Mouse (Mus musculus): ENCODE data around the gene E330021D16Rik. TPM values are rescaled to one million over a fixed set of nuclear protein-coding genes. Genes with fewer than 3 reads are reported as not detected.
A peak's percentile ranks its signal among the peaks of the same experiment; 100 is the strongest.
"Not testable (repeated sequence)": the region's sequence is repeated elsewhere in the genome, so short reads cannot be mapped to it uniquely, and the experiment has no call there.

Gene E330021D16Rik
- polyA plus RNA-seq, 1 experiment from 2014 or later: not detected

GRCm38 (mm10) chr6:136449930-136450329, 34.6 kb upstream of the E330021D16Rik start:
- Histone ChIP-seq H3K27me3 (replicated peaks; ENCODE audit: control insufficient read depth, insufficient read depth, low read length) (no peaks in the 10 kb centered on the region), H3K4me3 (ENCODE audit: low read depth, low read length) (no peak overlapping the region), H3K27ac (ENCODE audit: low read depth, low read length) (no peak overlapping the region), H3K36me3 (ENCODE audit: control insufficient read depth, insufficient read depth, low read length) (no peaks in the 10 kb centered on the region), H3K9ac (ENCODE audit: low read length) (no peak overlapping the region), H3K4me1 (ENCODE audit: control insufficient read depth, insufficient read depth, low read length) (no peaks in the 10 kb centered on the region), H3K9me3 (replicated peaks; ENCODE audit: control insufficient read depth, low read length) (peaks cover 3% of the 10 kb centered on the region), H3K4me2 (ENCODE audit: low read length) (no peak overlapping the region)
- 93% methylated on average over 1 of the region's 1 CpGs for WGBS
- ATAC-seq (no peak), DNase-seq (ENCODE audit: low spot score) (no peak)

GRCm38 (mm10) chr6:136449270-136449692, 33.9 kb upstream of the E330021D16Rik start:
- ATAC-seq: no peak
- Histone ChIP-seq H3K4me2 (ENCODE audit: low read length) (no peak overlapping the region), H3K4me1 (ENCODE audit: control insufficient read depth, insufficient read depth, low read length) (no peaks in the 10 kb centered on the region), H3K9ac (ENCODE audit: low read length) (no peak overlapping the region), H3K27me3 (replicated peaks; ENCODE audit: control insufficient read depth, insufficient read depth, low read length) (no peaks in the 10 kb centered on the region), H3K4me3 (ENCODE audit: low read depth, low read length) (no peak overlapping the region), H3K36me3 (ENCODE audit: control insufficient read depth, insufficient read depth, low read length) (no peaks in the 10 kb centered on the region), H3K9me3 (replicated peaks; ENCODE audit: control insufficient read depth, low read length) (peaks cover 8% of the 10 kb centered on the region), H3K27ac (ENCODE audit: low read depth, low read length) (no peak overlapping the region)
- 83% methylated on average over 9 of the region's 9 CpGs for WGBS
- DNase-seq (ENCODE audit: low spot score): no peak

GRCm38 (mm10) chr6:136439205-136439604, 23.8 kb upstream of the E330021D16Rik start:
- 83% methylated on average over 2 of the region's 2 CpGs for WGBS
- not testable (repeated sequence) for H3K36me3 ChIP-seq (ENCODE audit: control insufficient read depth, insufficient read depth, low read length); H3K4me3 ChIP-seq (ENCODE audit: low read depth, low read length); H3K9me3 ChIP-seq (replicated peaks; ENCODE audit: control insufficient read depth, low read length); H3K4me1 ChIP-seq (ENCODE audit: control insufficient read depth, insufficient read depth, low read length); H3K9ac ChIP-seq (ENCODE audit: low read length); ATAC-seq; H3K27ac ChIP-seq (ENCODE audit: low read depth, low read length); DNase-seq (ENCODE audit: low spot score); H3K4me2 ChIP-seq (ENCODE audit: low read length); H3K27me3 ChIP-seq (replicated peaks; ENCODE audit: control insufficient read depth, insufficient read depth, low read length)

- not testable (repeated sequence) for H3K27ac ChIP-seq (ENCODE audit: low read depth, low read length); ATAC-seq; DNase-seq (ENCODE audit: low spot score); H3K4me3 ChIP-seq (ENCODE audit: low read depth, low read length); H3K27me3 ChIP-seq (replicated peaks; ENCODE audit: control insufficient read depth, insufficient read depth, low read length); H3K9ac ChIP-seq (ENCODE audit: low read length); H3K9me3 ChIP-seq (replicated peaks; ENCODE audit: control insufficient read depth, low read length); H3K4me2 ChIP-seq (ENCODE audit: low read length); H3K36me3 ChIP-seq (ENCODE audit: control insufficient read depth, insufficient read depth, low read length); H3K4me1 ChIP-seq (ENCODE audit: control insufficient read depth, insufficient read depth, low read length)
- WGBS: 56% methylated on average over 3 of the region's 3 CpGs
These were observed 20.8 kb upstream of the E330021D16Rik start for GRCm38 (mm10) chr6:136436151-136436550.

GRCm38 (mm10) chr6:136433573-136433972, 18.2 kb upstream of the E330021D16Rik start:
- ATAC-seq (no peak), DNase-seq (ENCODE audit: low spot score) (no peak)
- no peak overlapping the region for H3K4me2 ChIP-seq (ENCODE audit: low read length)
- no peak overlapping the region for H3K27ac ChIP-seq (ENCODE audit: low read depth, low read length)
- H3K4me1 ChIP-seq (ENCODE audit: control insufficient read depth, insufficient read depth, low read length): no peaks in the 10 kb centered on the region
- H3K36me3 ChIP-seq (ENCODE audit: control insufficient read depth, insufficient read depth, low read length): no peaks in the 10 kb centered on the region
- no peaks in the 10 kb centered on the region for H3K9me3 ChIP-seq (replicated peaks; ENCODE audit: control insufficient read depth, low read length)
- H3K4me3 ChIP-seq (ENCODE audit: low read depth, low read length): no peak overlapping the region
- H3K27me3 ChIP-seq (replicated peaks; ENCODE audit: control insufficient read depth, insufficient read depth, low read length): no peaks in the 10 kb centered on the region
- WGBS: 93% methylated on average over 6 of the region's 6 CpGs
- no peak overlapping the region for H3K9ac ChIP-seq (ENCODE audit: low read length)

- Histone ChIP-seq H3K27ac (ENCODE audit: low read depth, low read length) (no peak overlapping the region), H3K4me1 (ENCODE audit: control insufficient read depth, insufficient read depth, low read length) (no peaks in the 10 kb centered on the region), H3K9me3 (replicated peaks; ENCODE audit: control insufficient read depth, low read length) (no peaks in the 10 kb centered on the region), H3K4me3 (ENCODE audit: low read depth, low read length) (no peak overlapping the region), H3K36me3 (ENCODE audit: control insufficient read depth, insufficient read depth, low read length) (no peaks in the 10 kb centered on the region), H3K9ac (ENCODE audit: low read length) (no peak overlapping the region), H3K4me2 (ENCODE audit: low read length) (no peak overlapping the region), H3K27me3 (replicated peaks; ENCODE audit: control insufficient read depth, insufficient read depth, low read length) (no peaks in the 10 kb centered on the region)
- DNase-seq (ENCODE audit: low spot score): no peak
- no peak for ATAC-seq
- WGBS: 50% methylated on average over 7 of the region's 7 CpGs
These were observed 16.5 kb upstream of the E330021D16Rik start for GRCm38 (mm10) chr6:136431896-136432248.

GRCm38 (mm10) chr6:136431169-136431895, 16.0 kb upstream of the E330021D16Rik start:
- no peaks in the 10 kb centered on the region for H3K36me3 ChIP-seq (ENCODE audit: control insufficient read depth, insufficient read depth, low read length)
- no peak overlapping the region for H3K27ac ChIP-seq (ENCODE audit: low read depth, low read length)
- H3K27me3 ChIP-seq (replicated peaks; ENCODE audit: control insufficient read depth, insufficient read depth, low read length): no peaks in the 10 kb centered on the region
- H3K4me1 ChIP-seq (ENCODE audit: control insufficient read depth, insufficient read depth, low read length): no peaks in the 10 kb centered on the region
- no peak overlapping the region for H3K4me2 ChIP-seq (ENCODE audit: low read length)
- DNase-seq (ENCODE audit: low spot score): peak; percentile 46
- 47% methylated on average over 10 of the region's 10 CpGs for WGBS
- H3K9ac ChIP-seq (ENCODE audit: low read length): no peak overlapping the region
- ATAC-seq: no peak
- H3K4me3 ChIP-seq (ENCODE audit: low read depth, low read length): no peak overlapping the region
- no peaks in the 10 kb centered on the region for H3K9me3 ChIP-seq (replicated peaks; ENCODE audit: control insufficient read depth, low read length)

- no peak overlapping the region for H3K9ac ChIP-seq (ENCODE audit: low read length)
- H3K4me2 ChIP-seq (ENCODE audit: low read length): no peak overlapping the region
- H3K4me3 ChIP-seq (ENCODE audit: low read depth, low read length): no peak overlapping the region
- H3K27ac ChIP-seq (ENCODE audit: low read depth, low read length): no peak overlapping the region
- no peaks in the 10 kb centered on the region for H3K36me3 ChIP-seq (ENCODE audit: control insufficient read depth, insufficient read depth, low read length)
- ATAC-seq (no peak), DNase-seq (ENCODE audit: low spot score) (no peak)
- H3K9me3 ChIP-seq (replicated peaks; ENCODE audit: control insufficient read depth, low read length): no peaks in the 10 kb centered on the region
- 63% methylated on average over 4 of the region's 4 CpGs for WGBS
- no peaks in the 10 kb centered on the region for H3K27me3 ChIP-seq (replicated peaks; ENCODE audit: control insufficient read depth, insufficient read depth, low read length)
- H3K4me1 ChIP-seq (ENCODE audit: control insufficient read depth, insufficient read depth, low read length): no peaks in the 10 kb centered on the region
These were observed 14.1 kb upstream of the E330021D16Rik start for GRCm38 (mm10) chr6:136429441-136429840.

- no peaks in the 10 kb centered on the region for H3K4me1 ChIP-seq (ENCODE audit: control insufficient read depth, insufficient read depth, low read length)
- no peak overlapping the region for H3K27ac ChIP-seq (ENCODE audit: low read depth, low read length)
- no peaks in the 10 kb centered on the region for H3K9me3 ChIP-seq (replicated peaks; ENCODE audit: control insufficient read depth, low read length)
- H3K4me2 ChIP-seq (ENCODE audit: low read length): no peak overlapping the region
- H3K9ac ChIP-seq (ENCODE audit: low read length): no peak overlapping the region
- H3K27me3 ChIP-seq (replicated peaks; ENCODE audit: control insufficient read depth, insufficient read depth, low read length): no peaks in the 10 kb centered on the region
- ATAC-seq (no peak), DNase-seq (ENCODE audit: low spot score) (no peak)
- H3K4me3 ChIP-seq (ENCODE audit: low read depth, low read length): no peak overlapping the region
- 81% methylated on average over 5 of the region's 5 CpGs for WGBS
- H3K36me3 ChIP-seq (ENCODE audit: control insufficient read depth, insufficient read depth, low read length): no peaks in the 10 kb centered on the region
These were observed 13.0 kb upstream of the E330021D16Rik start for GRCm38 (mm10) chr6:136428412-136428811.

Measured in forebrain, embryonic 14.5 days (tissue).